Mouse (Mus musculus) adipocyte (in vitro differentiated cells): ENCODE measurements around the gene Gm6370.
A peak's percentile ranks its signal among the peaks of the same experiment; 100 is the strongest.
"Not testable (repeated sequence)": the region's sequence is repeated elsewhere in the genome, so short reads cannot be mapped to it uniquely, and the experiment has no call there.

Source experiments
- DNase-seq: peaks from one replicate; pipeline ENCODE4 v3.0.0-alpha.2; 2016; ENCODE audit warnings: low spot score

Gene Gm6370

GRCm38 (mm10) chr5:146491063-146491462, at the start of gene Gm6370:
Gene Gm6370, plus strand, starts transcription at chr5:146491363.
- DNase-seq: not testable (repeated sequence)

DNA sequence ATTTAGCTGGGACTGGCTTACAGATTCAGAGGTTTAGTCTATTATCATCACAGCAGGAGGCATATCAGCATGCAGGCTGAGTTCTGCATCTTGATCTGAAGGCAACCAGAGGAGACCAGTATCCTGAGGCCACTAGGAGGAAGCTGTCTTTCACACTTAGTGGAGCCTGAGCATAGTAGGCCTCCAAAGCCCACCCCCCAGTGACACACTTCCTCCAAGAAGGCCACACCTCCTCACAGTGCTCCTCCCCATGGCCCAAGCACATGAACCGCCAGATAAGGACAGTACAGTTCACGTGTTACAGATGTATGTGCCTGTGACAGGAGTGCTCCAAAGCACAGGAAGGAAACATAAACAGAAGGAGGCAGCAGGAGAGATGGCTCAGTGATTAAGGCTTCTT, 48.4 kb upstream of the Gm6370 start:
- DNase-seq: no peak

DNA sequence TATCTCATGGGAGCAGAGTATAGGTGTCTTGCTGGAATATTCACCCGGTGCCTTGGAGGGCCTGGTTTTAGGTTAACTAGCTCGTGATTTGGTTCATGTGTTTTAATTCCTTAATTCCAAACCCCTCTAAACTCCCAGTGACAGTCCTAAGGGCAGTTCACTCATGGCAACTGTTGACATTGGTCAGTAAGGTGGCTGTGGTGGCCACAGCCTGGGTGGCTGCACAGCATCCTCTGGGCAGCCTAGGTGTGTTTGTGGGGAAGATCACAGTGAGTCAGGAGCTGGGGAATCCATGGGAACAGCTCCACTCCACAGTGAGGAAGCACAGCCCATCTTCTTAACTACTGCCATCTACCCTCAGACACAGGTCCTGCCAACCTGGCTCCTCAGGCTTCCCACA, 44.5 kb upstream of the Gm6370 start:
- DNase-seq: no peak

DNA sequence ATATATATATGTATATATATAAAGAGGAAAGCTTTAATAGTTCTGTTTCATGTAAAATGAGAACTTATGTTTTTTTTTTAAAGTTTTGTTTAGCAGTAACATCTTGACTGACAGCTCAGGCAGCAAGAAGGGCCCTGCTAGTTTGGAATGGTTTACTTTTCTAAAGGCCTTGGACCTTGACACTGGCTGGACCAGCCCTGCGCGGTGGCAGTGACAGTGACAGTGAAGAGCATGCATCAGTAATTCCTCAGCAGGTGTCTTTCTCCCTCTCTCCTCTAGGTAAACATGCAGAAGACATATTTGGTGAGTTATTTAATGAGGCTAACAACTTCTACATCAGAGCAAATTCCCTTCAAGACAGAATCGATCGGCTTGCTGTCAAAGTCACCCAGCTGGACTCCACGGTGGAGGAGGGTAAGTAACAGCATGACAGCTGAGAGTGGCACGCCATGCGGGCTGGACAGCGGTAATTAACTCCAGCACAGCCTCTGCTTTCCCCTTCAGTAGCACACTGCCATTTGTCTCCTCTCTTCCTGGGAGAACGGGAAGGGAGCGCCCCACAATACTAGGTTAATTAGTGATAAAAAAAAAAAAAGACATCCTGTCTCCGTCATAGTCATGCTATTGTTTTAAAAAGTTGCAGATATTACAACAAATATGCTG, 39.4 kb upstream of the Gm6370 start:
- no peak for DNase-seq

GRCm38 (mm10) chr5:146453556-146453955, 37.6 kb upstream of the Gm6370 start:
- DNase-seq: no peak

DNA sequence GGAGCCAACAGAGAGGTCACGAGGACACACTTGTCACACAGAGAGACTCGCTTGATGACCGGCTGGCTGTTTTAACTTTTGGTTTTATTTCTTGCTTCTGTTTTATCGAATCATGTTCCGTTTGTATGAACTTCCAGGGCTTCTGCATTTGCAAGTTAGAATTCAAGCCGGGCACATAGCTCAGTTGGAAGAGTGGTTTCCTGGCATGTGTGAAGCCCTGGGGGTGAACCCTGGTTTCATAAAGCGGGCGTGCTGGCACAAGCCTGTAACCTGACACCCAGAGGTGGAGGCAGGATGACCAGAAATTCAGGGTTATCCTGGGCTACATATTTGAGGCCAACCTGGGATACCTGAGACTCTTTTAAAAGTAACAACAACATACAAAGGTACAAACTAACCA, 29.6 kb upstream of the Gm6370 start:
- DNase-seq: no peak

DNA sequence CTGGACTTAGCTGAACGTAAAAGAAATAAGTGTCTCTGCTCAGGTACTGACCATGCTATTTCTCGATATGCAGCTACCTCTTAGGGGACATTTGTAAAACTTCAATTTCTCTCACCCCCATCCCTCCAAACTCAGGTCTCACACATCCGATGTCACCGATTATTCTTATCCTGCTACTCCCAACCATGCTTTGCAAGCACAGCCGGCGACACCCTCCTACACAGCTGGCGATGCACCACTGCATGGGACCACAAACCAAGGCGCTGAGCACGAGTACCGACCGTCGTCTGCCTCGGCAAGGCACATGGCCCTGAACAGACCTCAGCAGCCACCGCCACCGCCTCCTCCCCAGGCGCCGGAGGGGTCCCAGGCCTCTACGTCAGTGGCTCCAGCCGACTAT, 24.5 kb upstream of the Gm6370 start:
- no peak for DNase-seq

GRCm38 (mm10) chr5:146468311-146468710, 22.9 kb upstream of the Gm6370 start:
- no peak for DNase-seq

- DNase-seq: no peak
Observed at GRCm38 (mm10) chr5:146470821-146471220, 20.3 kb upstream of the Gm6370 start.

DNA sequence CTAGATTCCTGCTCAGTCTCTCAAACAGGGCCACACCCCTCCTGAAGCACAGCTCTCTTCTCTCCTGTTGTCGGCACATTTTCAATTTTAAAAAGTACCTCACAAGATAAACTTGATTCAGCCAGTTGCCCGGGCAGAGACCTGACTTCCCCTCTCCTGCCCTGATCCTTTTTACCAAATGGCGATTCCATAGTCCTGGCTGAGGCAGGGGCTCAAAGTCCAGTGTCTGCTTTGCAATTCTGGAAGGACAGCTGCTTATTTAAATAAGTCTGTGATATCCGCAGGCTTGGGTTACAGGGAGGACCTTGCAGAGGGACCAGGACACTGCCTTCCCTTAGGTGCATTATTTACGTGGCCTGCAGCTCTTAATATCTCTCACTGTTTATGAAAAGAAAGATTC, 19.9 kb upstream of the Gm6370 start:
- no peak for DNase-seq

GRCm38 (mm10) chr5:146471821-146472220, 19.3 kb upstream of the Gm6370 start:
- DNase-seq: no peak

DNA sequence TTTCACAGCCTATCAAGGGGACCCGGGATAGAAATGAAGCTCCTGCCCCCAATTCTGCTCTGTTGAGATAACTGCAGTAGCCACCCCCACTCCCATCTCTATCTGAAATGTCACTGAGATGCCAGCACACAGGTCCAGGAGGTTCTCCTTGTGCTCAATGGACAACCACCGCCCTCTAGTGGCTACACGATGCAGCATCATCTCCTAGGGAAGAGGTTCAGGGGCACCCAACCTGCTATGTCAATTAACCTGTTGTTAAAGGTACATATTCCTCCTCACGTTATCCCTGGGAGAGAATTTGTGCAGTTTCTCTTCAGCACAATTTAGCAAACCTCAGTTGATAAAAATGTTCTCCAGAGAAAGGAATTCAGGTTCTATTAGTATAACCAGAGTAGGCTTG, 11.6 kb upstream of the Gm6370 start:
- DNase-seq: peak; percentile 30

GRCm38 (mm10) chr5:146481665-146482064, 9.5 kb upstream of the Gm6370 start, which contains the start of gene Gm6408:
Gene Gm6408, plus strand, starts transcription at chr5:146481965.
- DNase-seq: not testable (repeated sequence)

DNA sequence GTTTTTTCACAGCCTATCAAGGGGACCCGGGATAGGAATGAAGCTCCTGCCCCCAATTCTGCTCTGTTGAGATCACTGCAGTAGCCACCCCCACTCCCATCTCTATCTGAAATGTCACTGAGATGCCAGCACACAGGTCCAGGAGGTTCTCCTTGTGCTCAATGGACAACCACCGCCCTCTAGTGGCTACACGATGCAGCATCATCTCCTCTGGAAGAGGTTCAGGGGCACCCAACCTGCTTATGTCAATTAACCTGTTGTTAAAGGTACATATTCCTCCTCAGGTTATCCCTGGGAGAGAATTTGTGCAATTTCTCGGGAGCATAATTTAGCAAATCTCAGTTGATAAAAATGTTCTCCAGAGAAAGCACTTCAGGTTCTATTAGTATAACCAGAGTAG, 2.2 kb upstream of the Gm6370 start:
- not testable (repeated sequence) for DNase-seq

- not testable (repeated sequence) for DNase-seq
Observed at GRCm38 (mm10) chr5:146502099-146502498, 10.9 kb downstream of the Gm6370 start, which contains the start of gene 4930449I24Rik. Gene 4930449I24Rik, plus strand, starts transcription at chr5:146502399.

DNA sequence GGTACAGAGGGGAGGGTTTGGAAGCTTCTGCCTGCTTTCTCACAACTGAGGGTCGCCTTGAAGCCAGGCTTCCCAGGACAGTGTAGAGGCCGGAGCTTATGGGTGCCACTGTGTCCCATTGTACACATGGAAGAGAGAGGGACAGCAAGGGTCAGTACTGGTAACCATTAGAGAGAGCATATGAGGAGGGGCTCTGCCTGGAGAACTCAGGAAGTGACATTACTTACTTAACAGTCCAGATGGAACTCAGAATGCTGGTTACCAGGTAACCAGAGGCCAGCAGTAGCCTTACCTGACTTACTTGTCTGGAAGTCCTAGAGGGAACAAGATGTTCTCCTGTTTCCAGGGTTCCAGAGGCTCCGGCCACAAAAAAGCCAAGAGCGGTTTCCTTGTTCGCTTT, 22.7 kb downstream of the Gm6370 start, which contains the start of gene Gm3402:
TSS of gene Gm3402 (plus strand) at position 301 of the 400 bp plus-strand sequence.
- DNase-seq: not testable (repeated sequence)

DNA sequence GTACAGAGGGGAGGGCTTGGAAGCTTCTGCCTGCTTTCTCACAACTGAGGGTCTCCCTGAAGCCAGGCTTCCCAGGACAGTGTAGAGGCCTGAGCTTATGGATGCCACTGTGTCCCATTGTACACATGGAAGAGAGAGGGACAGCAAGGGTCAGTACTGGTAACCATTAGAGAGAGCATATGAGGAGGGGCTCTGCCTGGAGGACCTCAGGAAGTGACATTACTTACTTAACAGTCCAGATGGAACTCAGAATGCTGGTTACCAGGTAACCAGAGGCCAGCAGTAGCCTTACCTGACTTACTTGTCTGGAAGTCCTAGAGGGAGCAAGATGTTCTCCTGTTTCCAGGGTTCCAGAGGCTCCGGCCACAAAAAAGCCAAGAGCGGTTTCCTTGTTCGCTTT, 34.3 kb downstream of the Gm6370 start, which contains the start of gene Gm3404:
TSS of gene Gm3404 (plus strand) at position 301 of the 400 bp plus-strand sequence.
- not testable (repeated sequence) for DNase-seq

- not testable (repeated sequence) for DNase-seq
Observed at GRCm38 (mm10) chr5:146537347-146537746, 46.2 kb downstream of the Gm6370 start, which contains the start of gene Gm3409. Gene Gm3409, plus strand, starts transcription at chr5:146537647.
